Mouse (Mus musculus) lung, postnatal 14 days (tissue): ENCODE data around the gene Mthfs.

Experiments
- DNase-seq: peaks from one replicate; pipeline ENCODE4 v3.0.0; 2021

The Mthfs gene

DNA sequence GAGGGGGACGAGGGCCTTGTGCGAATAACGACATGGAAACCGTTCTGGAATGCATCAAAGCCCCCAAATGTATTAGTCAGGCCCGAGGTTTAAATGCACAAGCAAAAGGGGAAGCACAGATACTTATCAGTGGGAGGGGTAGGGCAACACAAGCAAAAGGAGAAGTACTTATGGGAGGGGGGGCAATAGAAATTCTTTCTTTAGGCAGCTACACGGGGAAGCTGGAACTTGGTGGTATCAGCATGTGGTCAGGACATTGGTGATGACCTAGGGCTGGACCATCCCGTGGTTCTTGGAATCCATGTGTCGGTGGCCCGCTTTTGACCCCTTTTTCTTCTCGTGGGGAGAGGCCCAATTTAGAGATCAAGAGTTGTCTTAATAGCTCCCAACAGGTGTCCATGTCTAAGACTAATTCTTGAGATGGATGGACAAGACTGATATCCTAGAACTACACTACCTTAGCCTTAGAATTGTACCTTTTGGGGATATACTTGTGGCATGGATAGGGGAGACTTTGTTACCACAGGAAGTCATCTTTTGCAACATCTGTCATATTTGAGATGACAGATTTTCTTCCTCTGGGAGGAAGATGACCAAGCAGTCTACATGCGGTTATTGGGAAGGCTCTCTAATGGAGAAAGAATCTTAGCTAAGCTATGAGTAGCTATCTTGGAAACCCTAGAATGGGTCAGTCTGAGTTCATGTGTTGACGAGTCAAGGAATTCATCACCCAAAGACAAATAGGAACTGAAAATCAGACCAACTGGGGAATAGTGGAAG is 46.3 kb downstream of the Mthfs start:
- no peak for DNase-seq

DNA sequence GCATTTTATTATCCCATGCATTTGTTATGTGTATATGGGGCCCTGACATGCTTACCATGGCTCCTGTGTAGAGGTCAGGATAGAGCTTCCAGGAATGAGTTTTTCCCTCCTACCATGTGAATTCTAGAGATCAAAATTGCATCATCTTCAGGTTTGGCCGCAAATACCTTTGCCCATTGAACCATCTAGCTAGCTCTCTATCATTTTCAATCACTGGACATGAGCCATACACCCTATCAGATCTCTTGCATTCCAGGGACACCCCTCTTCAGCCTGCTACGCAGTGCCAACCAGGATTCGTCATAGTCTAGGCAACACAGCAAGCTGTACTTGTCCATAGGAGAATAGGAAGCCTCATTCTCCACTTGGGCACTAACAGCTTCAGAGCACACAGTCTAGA is 53.5 kb downstream of the Mthfs start:
- no peak for DNase-seq

DNA sequence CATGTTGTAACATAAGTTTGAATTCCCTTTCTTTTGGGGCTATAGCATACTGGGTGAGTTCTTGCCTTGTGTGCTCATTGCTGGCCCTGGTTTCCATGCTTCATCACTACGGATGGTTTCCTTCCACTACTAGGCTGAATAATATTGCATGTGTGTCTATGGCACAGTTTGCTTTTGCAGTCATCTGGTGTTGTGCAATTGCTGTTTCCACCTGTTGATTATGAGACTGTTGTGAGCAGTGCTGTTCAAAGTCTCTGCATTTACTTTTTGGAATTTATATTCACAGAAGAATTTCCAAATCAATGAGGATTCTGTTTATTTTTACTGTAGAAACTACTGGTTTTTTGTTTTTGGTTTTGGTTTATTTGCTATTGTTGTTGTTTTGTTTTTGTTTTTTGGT is 54.1 kb downstream of the Mthfs start:
- DNase-seq = no peak

DNA sequence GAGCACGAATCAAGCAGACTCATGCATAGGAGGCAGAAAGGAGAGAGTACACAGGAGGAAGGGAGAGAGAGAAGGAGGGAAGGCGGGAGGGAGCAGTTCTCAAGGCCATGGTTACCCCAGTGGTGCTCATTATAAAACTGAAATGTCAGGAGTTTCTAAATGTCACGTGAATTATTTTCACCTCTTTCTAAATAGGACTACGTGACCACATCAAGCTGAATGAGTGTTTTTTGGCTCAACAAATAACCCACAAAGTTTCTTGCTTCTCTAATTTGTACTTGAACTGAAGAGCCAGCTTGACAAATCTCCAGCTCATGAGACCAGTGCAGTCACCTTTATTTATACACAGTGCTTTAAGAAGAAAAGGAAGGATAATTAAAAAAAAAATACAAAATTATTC is 56.6 kb downstream of the Mthfs start:
- DNase-seq = no peak

DNA sequence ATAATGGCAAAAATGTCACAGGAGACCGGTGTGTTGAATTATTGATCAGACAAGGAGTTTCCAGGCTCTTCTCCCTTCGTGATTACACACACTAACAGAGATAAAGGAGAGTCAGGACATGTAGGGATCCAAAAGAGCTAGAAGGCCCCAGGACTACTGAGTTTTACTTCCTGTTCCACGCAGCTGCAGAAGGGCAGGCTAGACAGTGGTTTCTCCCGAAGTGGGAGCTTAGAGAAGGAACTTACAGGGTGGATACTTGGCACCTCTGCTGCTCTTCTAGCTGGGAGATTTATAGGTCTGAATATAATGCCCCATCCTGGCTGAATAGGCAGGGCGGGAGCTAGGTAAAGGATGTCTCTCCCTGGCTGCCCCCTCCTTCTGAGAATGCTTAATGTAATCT is 57.1 kb downstream of the Mthfs start:
- no peak for DNase-seq

DNA sequence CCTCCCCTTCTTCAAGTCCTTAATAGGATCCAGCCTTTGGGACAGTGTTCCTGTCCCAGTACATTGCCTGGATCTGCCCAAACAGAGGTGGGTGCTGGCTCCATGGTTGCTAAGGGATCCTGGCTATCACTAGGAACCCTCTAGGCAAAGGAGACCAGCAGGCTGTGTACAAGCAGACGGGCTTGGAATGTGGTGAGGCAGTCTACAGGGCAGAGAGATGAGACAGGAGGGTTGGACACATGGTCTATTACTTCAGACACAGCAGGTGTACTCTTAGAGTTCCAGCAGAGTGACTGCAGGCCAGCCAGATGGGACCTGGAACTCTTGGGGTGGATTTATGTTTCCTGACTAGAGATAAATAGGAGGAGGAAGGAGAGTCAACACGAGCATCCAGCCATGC is 59.9 kb downstream of the Mthfs start:
- no peak for DNase-seq

DNA sequence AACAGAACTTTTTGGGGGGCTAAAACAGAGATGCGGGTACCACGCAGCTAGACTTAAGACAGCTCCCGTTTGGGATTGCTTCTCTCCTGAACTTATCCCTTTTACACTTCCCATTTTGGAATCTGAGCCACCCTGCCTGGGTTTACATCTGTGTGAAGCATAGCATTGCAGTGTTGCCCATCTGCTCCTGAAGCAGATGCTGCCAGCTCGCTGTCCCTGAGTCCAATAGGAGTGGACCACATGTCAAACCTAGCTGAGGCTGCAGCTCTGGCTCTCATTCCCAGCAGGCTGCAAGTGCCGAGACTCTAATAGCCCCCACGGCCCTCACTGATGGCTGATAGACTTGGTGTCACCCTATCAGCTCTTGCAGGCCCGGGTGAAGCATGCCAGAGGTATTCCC is 63.3 kb downstream of the Mthfs start:
- no peak for DNase-seq

DNA sequence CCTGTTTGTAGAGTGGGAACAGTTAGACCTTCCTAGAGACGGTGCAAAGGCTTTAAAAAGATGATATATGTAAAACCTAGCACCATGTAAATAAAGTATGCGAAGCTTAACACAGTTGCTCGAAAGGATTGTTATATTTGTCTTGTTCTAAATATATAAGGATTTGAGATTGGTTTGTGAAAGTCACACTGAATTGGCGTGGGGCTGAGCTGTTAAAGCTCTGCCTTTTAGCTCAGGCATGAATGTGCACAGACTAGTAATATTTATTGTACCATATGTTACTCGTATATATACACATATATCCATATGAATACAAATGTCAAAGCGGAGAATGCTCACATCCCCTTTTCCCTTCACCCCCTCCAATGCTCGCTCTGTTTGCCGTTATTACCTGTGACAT is 67.7 kb downstream of the Mthfs start:
- DNase-seq = no peak

DNA sequence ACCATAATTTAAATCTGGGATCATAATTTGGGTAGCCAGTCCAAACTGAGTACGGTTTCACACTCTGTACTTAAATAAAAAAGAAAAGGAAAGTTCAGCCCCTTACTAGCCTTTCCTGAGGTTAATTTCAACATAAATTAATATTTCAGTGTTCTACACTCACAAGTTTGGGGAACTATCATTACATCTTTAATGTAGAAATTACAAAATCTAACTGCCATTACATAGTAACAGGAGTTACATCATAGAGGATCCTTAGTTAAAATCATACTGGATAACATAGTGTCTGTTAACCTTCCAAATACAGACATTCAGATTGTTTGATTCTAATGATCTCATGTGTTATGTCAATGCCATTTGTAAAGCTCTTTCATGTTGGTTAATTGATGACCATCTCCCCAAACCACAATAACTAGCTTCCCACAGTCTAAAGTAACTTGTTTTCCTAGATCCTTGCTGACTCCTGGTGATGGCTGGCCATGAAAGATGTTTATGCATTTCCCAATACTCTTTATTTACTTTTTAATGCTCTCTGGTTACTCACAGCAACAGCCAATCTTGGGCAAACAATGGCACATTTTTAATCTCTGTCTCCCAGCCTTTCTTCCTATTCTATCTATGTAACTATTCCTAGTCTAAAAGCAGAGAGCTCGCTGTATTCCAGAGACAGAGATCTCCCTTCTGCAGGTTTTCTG is 72.0 kb downstream of the Mthfs start:
- no peak for DNase-seq

DNA sequence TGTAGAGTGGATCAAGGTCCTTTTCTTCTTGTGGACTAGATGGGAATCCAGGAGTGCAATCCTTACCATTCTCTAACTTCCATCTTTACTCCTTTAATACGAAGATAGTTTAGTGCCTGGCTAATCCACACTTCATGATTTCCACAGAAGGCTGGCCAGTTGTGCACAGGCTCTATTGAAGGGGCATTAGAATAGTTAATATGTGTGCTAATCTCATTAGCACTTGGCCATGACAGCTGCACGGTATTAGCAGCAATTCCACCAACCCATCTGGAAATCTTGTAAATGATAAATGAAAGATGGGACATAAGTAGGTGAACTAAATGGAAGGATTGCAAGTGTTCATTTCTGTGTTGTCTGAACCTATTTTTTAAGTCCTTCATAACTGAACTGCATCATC is 77.6 kb downstream of the Mthfs start:
- no peak for DNase-seq

DNA sequence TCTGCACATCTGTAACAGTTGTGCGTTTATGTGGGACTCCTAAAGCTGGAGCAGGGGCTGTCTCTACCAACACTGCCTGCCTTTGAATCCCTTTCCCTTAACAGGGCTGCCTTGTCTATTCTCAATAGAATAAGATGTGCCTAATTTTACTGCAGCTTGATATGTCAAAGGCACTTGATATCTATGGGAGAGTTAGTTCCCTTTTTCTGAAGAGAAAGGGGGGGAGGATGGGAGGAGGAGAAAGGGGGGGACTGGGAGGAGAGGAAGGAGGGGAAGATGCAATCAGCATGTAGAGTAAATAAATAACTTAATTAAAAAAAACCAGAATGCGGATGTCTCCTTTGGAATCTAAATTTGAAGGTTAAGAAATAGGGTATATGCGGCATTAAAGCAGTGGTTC is 82.9 kb downstream of the Mthfs start:
- no peak for DNase-seq

DNA sequence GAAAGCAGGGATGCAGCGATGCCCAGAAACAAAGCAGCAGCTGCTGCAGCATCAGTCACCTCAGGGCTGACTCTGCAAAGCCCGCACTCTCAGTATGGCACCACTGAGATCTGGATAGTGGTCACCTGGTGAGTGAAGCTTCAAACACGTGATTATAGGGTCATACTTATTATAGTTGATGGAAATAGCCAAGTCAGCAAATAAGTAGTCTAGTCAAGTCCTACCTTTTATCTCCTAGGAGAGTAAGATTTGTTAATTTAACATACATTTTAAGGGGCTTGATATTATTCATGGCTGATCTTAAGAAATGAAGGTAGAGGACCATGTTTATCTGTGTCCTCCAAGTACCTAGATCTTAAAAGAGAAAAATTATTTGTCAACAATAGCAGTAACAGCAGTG is 83.6 kb downstream of the Mthfs start:
- no peak for DNase-seq

DNA sequence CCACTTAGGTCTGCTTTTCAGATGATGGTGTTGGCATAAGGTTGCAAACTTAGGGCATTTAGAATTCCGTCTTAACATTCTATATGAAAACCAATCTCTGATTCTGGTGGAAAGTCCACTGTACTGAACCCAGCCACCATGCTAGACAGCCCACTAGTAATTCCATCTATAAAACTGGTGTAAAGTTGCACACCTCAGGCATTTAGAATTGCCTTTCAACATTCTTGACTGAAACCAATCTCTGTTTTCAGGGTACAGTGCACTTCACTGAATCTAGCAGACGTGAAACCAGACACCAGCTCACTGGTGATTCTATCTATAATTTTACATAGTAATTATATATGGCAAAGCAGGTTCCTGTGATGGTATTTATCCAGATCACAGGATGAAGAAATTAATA is 95.2 kb downstream of the Mthfs start:
- DNase-seq = no peak

DNA sequence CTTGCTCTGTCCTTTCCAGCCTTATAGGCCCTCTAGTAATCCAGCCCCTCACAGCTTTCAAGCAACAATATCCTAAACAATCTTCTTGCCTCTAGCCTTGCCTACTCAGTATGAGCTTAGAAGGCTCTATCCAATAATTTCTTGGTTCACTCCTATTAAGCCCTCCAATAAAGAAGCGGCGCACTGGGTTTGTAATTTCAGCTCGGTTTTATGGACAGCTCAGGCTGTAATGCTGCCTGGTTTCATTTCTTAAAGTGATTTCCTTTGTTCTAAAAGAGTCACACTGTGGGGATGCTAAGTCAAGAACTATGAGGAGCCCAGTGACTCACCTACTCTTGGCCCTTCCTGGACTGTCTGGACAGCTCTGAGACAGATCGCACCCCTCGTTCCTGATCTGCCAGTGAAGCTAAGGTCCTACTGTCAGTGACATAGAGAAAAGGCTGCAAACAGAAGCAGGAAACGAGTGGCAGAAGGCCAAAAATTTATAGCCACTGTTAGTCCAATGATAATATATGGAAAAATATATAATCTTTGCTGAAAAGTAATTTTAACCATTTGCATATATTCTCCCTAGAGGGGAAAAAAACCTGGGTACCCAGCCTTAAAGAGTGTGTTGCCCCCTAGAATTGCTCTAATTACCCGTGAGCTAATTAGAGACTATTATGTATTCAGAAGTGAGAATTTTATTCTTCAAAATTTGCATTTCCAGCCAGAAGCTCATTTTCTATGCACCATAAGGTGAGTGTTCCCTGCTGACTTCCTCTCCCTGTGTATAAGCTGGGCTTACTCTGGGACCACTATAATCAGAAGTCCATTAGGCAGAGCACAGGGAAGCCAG is 98.1 kb downstream of the Mthfs start:
- DNase-seq = no peak

DNA sequence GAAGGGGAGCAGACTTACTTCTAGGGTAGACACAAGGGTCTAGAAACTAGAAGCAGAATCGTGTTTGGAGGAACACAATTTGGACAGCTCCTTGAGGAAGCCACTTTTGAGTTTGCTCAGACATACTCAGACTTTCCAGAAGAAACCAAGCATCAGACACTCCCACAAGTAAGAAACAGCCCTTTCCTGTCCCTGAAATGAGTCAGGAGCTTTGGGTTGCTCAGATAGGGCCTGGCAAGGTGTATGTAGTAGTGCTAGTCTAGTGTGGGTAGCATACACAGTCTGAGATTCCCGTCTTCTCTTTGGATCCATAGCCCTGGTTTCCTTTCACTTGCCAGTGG is 98.7 kb downstream of the Mthfs start:
- no peak for DNase-seq

DNA sequence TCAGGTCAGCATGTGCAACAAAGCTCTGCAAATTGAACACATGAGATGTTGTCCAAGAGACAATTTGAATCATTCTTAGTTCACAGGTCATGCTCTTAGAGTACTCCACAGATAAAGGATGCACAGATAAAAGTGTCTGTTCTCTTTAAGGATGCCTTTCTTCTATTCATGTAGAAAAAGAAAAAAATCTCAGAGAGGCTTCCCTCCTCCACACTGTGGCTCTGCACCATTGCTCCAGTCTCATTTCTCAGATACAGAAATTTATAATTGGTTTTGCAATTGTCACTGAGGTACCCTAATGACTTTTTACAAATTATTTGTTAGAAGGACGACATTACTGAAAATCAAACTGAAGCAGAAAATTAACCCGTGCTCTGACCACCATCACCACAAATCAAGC is 101.2 kb downstream of the Mthfs start:
- no peak for DNase-seq

DNA sequence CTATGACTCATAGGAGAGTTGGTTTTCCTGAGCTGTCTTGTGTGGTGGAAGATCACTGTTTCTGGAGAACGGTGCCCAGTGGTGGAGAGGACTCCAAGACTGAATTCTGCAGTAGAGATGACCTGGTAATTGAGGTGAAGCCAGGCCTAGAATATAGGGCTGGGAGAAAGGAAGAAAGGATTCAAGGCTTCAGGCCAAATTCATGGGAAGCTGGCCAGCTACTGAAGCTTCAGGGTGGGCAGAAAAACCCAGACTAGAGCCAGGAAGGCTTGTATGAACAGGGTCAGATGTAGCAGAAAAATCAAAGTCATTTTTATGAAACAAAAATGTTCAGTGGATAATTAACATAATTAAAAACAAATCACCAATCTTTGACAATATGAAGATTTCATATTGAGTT is 163.3 kb downstream of the Mthfs start:
- no peak for DNase-seq

DNA sequence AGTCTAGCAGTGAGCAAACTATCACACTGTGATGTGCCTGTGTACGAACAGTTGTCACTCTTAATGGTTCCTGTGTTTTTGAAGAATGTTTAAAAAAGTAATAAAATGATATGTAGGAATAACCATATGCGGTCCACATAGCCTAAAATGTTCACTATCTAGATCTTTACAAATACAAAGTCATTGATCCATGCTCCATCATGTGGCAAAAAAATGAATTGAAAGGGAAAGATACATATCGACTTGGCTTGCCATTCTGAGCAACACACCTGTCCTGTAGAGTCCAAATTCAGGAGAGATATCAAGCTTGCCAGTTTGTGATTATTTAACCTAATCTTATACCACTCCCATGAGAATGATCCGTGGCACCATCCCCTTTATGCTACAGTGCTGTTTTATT is 164.2 kb downstream of the Mthfs start:
- no peak for DNase-seq

DNA sequence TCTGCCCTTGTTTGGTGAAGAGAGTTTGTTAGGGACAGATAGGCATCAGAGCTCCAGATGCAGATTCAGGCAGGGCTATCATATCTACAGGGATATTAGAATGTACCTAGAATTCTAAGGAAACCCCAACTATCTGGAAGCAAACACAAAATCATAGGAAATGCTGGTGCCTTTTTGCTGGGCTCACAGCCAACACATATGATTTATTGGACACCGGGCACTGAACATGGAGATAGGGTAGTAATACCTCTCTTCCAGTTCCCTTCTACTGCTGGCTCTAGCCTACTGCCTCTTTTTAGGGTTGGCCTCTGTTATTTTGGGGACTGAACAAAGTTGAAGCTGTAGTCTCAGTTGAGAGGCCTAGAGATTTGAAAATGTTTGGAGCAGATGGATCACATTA is 192.6 kb downstream of the Mthfs start:
- DNase-seq = no peak
